Mouse (Mus musculus) brain, embryonic 14.5 days (tissue): ENCODE measurements around the gene Serpina3c. TPM values are rescaled to one million over a fixed set of nuclear protein-coding genes. Genes with fewer than 3 reads are reported as not detected.
A peak's percentile ranks its signal among the peaks of the same experiment; 100 is the strongest.
"Not testable (repeated sequence)": the region's sequence is repeated elsewhere in the genome, so short reads cannot be mapped to it uniquely, and the experiment has no call there.

Source experiments
- DNase-seq: peaks from one replicate; pipeline ENCODE4 v3.0.0-alpha.2; 2011; ENCODE audit warnings: low read depth
- CTCF ChIP-seq: fragments of 200-500 bp; IDR thresholded peaks from 2 replicates; pipeline ENCODE4 v1.5.1; 2012; ENCODE audit warnings: inconsistent platforms, mild to moderate bottlenecking, moderate library complexity, borderline replicate concordance; ENCODE audit not compliant: insufficient read depth, insufficient read length; ENCODE audit errors: extremely low read depth
- POLR2A ChIP-seq: fragments of 200-500 bp; IDR thresholded peaks from 2 replicates; pipeline ENCODE4 v1.6.1; 2012; ENCODE audit warnings: mild to moderate bottlenecking, inconsistent platforms, borderline replicate concordance; ENCODE audit not compliant: poor library complexity, insufficient read depth, insufficient read length, severe bottlenecking; ENCODE audit errors: extremely low read depth
- polyA plus RNA-seq: library from polyadenylated mRNA; depleted of rRNA; stranded (reverse); fragments of >200 nt; gene quantifications from 2 replicates; pipeline ENCODE4 v1.2.3, GENCODE M21; 2012

The Serpina3c gene
- polyA plus RNA-seq, 1 experiment: not detected

- no peak for TF ChIP-seq CTCF
- no peak for TF ChIP-seq POLR2A
- DNase-seq: no peak
These were observed 10.4 kb downstream of the Serpina3c start for GRCm38 (mm10) chr12:104143286-104143685.

DNA sequence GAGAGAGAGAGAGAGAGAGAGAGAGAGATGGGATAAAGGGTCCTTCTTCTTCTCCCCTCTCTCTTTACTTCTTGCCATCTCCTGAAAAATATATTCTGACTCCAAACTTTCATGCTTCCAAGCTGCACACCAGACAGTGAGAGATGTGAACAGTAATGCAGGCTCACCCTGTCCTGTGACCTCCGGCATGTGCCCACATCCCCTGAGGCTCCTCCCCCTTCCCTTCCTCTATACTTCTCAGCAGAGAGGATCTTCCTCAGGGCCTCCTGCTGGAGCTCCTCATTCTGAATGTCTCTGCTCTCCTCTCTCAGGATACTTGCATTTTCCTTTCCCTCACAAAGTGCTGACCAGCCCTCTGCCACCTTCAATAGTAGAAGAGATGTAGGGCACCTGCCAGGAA is 11.2 kb downstream of the Serpina3c start:
- TF ChIP-seq POLR2A (no peak), CTCF (no peak)
- DNase-seq: no peak

DNA sequence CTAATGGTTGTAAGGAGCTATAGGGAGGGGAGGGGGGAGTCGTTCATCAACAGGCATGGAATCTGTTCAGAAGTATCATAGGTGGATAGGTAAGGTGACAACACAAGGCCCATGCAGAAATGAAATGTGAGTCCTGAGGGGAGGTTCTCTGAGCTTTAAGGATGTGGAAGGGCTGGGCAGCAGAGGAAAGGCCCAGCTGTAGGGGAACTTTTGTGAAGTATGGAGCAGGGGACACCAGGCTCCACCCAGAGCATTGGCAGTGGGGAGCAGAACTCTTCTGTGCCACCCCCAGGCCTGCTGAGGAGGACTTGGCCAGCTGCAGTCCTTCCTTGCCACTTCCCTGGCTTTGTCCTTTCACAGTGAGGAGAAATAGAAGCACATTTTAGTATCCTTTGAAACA is 12.2 kb downstream of the Serpina3c start:
- no peak for TF ChIP-seq CTCF
- no peak for TF ChIP-seq POLR2A
- DNase-seq: no peak

DNA sequence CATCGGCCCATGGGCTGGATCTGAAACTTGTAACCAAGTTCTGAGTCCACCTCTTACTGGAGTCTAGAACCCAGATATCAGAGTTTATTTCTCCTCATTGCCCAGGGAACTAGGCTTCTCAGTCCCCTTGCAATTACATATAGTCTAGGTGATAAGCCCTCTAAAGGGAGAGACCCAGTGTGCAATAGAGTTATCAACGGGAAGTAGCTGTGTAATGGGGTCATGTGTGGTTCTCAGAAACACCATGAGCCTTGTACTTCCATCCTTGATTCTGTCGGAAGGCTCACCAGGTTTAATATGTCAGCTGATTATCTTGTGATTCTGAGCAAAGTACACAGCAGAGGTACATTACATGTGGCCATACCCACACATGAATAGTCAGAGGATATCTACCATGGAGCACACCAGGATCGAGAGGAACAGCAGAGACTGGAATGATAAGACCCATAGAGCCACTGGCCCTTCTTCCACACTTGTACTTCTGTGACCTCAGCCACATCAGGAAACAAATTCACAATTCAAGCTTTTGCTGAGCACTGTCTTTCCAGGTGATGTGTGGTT is 13.0 kb downstream of the Serpina3c start:
- no peak for DNase-seq
- no peak for TF ChIP-seq CTCF
- no peak for TF ChIP-seq POLR2A

- TF ChIP-seq POLR2A: no peak
- TF ChIP-seq CTCF: no peak
- DNase-seq: no peak
These were observed 15.5 kb downstream of the Serpina3c start for GRCm38 (mm10) chr12:104138216-104138615.

GRCm38 (mm10) chr12:104131041-104131440 is 22.6 kb downstream of the Serpina3c start:
- no peak for DNase-seq

DNA sequence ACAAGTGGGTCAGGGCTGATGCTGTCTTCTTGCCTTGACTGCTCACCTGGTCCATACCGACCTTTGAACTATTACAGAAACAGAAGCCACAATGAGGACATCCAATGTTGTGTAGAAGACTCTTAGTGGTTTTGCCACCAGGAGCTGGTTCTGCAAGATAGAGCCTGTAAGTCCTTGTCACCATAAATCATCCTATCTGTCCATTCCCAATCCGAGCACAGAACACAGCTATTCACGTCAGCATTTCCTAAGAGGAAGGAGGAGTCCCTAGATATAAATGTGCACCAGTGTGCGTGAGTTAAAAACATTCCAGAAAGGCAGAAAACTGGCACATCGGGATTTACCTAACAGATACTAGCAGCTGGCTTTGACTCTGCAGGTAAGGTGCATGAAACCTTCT is 26.0 kb downstream of the Serpina3c start, which contains the start of gene Serpina3b:
Serpina3b (plus strand) TSS at position 301 of the 400 bp plus-strand sequence.
- TF ChIP-seq POLR2A (no peak), CTCF (no peak)
- no peak for DNase-seq

More at GRCm38 (mm10) chr12:104131041-104131440, 22.6 kb downstream of the Serpina3c start:
- TF ChIP-seq POLR2A (no peak), CTCF (no peak)

DNA sequence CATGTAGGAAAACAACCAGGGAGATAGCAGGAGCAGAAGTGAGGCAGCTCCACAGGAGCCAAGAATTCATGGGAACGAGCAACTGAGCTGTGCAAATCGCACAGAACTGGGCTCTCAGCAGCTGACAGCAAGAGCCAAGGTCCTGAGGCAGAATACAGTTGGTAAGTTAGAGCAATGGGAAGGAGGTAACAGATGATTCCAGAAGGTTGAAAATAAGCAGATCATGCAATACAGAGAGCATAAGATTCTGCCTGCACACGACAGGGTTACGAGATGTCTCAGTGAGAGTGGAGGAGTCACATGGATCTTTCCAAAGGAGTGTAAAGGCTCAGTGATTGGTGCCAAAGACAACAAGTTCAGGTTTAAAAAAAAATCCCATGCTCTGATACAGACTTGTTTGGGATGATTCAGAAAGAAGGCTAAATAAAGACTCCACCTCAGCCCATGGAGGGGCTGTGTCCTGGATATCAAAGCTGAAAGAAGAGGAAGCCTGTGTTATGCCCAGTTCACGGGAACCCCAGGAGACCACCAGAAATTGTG is 28.6 kb downstream of the Serpina3c start:
- DNase-seq: no peak
- no peak for TF ChIP-seq CTCF
- TF ChIP-seq POLR2A: no peak

DNA sequence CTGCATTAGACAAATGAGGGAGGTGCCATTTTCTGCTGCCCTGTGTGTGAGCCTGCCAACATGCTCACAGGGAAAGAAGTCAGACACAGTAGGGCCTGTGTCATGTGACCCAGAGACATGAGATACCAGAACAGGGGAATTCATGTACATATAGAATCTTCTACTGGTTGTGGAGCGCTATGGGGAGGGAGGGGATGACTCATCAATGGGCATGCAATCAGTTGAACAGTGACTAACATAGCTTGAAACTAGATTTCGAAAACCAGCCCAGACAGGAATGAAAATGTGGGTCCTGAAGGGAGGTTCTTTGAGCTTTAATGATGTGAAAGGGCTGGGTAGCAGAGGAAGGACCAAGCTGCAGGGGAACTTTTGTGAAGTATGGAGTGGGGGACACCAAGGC is 29.7 kb downstream of the Serpina3c start:
- no peak for DNase-seq
- TF ChIP-seq POLR2A (no peak), CTCF (no peak)

DNA sequence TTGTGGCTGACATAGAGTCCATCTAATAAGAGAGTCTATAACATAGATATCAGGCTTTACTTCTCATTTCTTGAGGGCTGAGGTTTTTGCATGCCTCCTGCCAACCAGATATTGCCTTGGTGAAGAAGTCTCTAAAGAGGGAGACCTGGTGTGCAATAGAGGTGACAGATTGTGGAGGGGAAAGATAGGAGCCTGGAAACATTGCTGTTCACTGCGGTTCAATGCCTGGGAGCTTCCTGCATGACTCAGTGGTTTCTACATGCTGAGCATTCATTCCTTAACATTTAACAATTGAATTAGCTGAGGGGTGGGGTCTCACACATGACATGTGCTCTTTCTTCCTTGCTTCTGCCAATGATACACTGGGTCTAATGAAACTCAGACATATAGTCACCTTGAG is 30.6 kb downstream of the Serpina3c start:
- no peak for DNase-seq
- TF ChIP-seq CTCF (no peak), POLR2A (no peak)

- TF ChIP-seq CTCF (no peak), POLR2A (no peak)
- DNase-seq: peak; percentile 0
These were observed 38.6 kb downstream of the Serpina3c start for GRCm38 (mm10) chr12:104114921-104115579.

GRCm38 (mm10) chr12:104112333-104112732 is 41.3 kb downstream of the Serpina3c start, which contains the start of gene Serpina3a:
TSS of gene Serpina3a (plus strand) at chr12:104112724.
- DNase-seq: not testable (repeated sequence)
